Mouse (Mus musculus) hindbrain, embryonic 15.5 days (tissue): Measurements from ENCODE around the gene Alk. TPM values are rescaled to one million over a fixed set of nuclear protein-coding genes. Genes with fewer than 3 reads are reported as not detected.

Experiments used
- ATAC-seq: fragments of 200-750 bp; cut with Nextera tagmentation; 2 replicates; pipeline ENCODE4 v1.8.0; 2017; ENCODE audit warnings: low read depth, moderate number of reproducible peaks, moderate TSS enrichment; ENCODE audit not compliant: low FRiP score
- H3K27ac ChIP-seq: fragments of 300-500 bp; sonication (generic); replicated peaks from 2 replicates; pipeline ENCODE4 v1.5.1; 2015; ENCODE audit warnings: mild to moderate bottlenecking, inconsistent platforms
- H3K27me3 ChIP-seq: fragments of 300-500 bp; sonication (generic); 2 replicates; pipeline ENCODE4 v1.6.1; 2015; ENCODE audit warnings: control low read depth, inconsistent platforms
- H3K36me3 ChIP-seq: fragments of 300-500 bp; sonication (generic); 2 replicates; pipeline ENCODE4 v1.6.1; 2015; ENCODE audit warnings: control low read depth, inconsistent platforms
- H3K4me1 ChIP-seq: fragments of 300-500 bp; sonication (generic); replicated peaks from 2 replicates; pipeline ENCODE4 v1.6.1; 2015; ENCODE audit warnings: control low read depth, inconsistent platforms
- H3K4me2 ChIP-seq: fragments of 300-500 bp; sonication (generic); 2 replicates; pipeline ENCODE4 v1.6.1; 2015; ENCODE audit warnings: moderate library complexity, mild to moderate bottlenecking, inconsistent platforms
- H3K4me3 ChIP-seq: fragments of 300-500 bp; sonication (generic); 2 replicates; pipeline ENCODE4 v1.5.1; 2015; ENCODE audit warnings: mild to moderate bottlenecking, inconsistent platforms
- H3K9ac ChIP-seq: fragments of 300-500 bp; sonication (generic); 2 replicates; pipeline ENCODE4 v1.6.1; 2015; ENCODE audit warnings: inconsistent platforms
- H3K9me3 ChIP-seq: fragments of 300-500 bp; sonication (generic); 2 replicates; pipeline ENCODE4 v1.6.1; 2016; ENCODE audit warnings: control low read depth, inconsistent platforms
- WGBS: fragments of 180-500 bp; shearing (Covaris S2); methylation state at CpG from one replicate; pipeline ENCODE4 v1.1.7; 2015; 5-methylcytosine and 5-hydroxymethylcytosine counted together
- polyA plus RNA-seq: library from polyadenylated mRNA; unstranded; fragments of >200 nt; fragmentation: Nextera tagmentation; extraction: Ambion mirVana; gene quantifications from 2 replicates; pipeline ENCODE4 v1.2.1, GENCODE M21; 2015

Gene Alk
- polyA plus RNA-seq, 1 experiment from 2014 or later = 5.1 TPM

DNA sequence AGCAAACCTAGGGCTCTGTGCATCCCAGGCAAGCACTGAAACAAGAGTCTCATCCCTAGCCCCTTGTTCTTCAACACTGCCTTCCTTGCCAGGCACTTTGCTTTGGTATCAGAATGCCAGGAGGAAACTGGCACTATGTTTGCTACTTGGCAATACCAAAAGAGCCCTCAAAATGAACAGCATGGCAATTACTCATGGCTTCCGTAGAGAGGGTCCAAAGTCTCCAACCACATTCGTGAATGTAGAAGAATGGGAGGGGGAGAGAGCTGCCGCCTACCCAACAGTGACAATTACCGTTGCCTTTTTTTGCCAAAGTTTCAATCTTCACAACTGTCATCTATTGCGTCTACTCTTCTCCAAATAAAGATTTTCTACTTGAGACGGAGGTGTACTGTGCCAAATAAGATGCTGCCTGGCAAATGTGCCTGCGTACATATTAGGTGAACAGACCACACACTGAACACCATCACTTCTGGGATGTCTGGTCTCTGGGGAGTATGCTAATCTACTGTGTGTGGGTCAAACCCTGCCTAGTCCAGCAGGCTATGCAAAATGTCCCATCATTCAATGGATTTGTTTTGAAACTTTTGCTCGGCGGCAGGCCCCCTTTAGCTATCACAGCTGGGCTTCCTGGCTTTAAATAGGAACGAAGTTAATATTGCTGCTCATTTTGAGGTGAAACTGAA, 241.5 kb downstream of the Alk start:
- no peaks in the 10 kb centered on the region for H3K36me3 ChIP-seq
- H3K9ac ChIP-seq = no peak overlapping the region
- H3K4me3 ChIP-seq = no peak overlapping the region
- 81% methylated on average over 10 of the region's 10 CpGs for WGBS
- H3K4me2 ChIP-seq = no peak overlapping the region
- H3K27me3 ChIP-seq = no peaks in the 10 kb centered on the region
- no peak overlapping the region for H3K27ac ChIP-seq
- ATAC-seq = no peak
- no peaks in the 10 kb centered on the region for H3K9me3 ChIP-seq
- H3K4me1 ChIP-seq = no peaks in the 10 kb centered on the region

DNA sequence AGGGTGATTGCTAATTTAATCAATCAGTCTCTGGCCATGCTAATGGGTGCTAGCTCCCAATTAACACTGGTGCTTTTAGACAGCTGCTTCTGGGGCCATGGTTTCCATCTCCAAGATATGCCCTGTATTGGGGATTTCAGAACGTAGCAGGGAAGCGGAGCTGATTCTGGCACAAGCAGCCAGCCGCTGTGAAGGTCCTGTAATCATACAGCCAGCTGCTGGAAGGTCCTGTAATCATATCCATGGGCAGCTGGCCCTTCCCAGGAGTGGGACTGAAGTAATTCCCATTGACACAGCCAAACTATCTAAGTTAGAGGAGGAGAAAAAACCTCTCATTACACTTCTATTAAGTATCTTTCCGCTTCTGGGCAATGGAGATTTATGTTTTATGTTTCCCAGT, 242.5 kb downstream of the Alk start:
- H3K4me3 ChIP-seq = no peak overlapping the region
- no peak overlapping the region for H3K9ac ChIP-seq
- no peaks in the 10 kb centered on the region for H3K36me3 ChIP-seq
- H3K9me3 ChIP-seq = no peaks in the 10 kb centered on the region
- no peak for ATAC-seq
- WGBS = 81% methylated on average over 4 of the region's 4 CpGs
- no peaks in the 10 kb centered on the region for H3K4me1 ChIP-seq
- no peaks in the 10 kb centered on the region for H3K27me3 ChIP-seq
- no peak overlapping the region for H3K27ac ChIP-seq
- H3K4me2 ChIP-seq = no peak overlapping the region

DNA sequence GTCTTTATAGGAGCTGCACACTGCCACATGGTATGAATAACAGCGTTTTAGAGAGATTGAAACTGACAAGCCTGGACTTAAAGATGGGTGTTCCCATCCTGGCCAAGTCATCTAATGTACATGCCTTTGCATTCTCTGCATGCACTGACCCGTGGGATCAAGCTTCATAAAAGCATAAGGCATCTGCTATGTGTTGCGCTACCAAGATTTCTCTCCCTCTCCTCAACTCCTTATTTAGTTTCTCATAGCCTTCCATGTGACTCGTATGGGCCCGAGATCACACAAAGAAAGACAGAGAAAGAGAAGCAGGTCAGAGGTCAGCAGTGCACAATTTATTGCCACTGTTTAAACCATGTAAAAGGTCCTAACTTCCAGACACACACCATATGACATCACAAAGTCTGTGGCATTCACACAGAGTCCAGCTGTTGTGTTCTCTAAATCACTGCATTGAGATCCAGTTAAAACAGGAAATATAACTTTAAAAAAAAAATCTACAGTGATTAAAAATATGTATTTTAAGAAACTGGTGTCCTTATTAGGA, 247.6 kb downstream of the Alk start:
- 73% methylated on average over 5 of the region's 5 CpGs for WGBS
- H3K4me2 ChIP-seq = no peak overlapping the region
- ATAC-seq = no peak
- no peak overlapping the region for H3K27ac ChIP-seq
- H3K27me3 ChIP-seq = no peaks in the 10 kb centered on the region
- no peak overlapping the region for H3K4me3 ChIP-seq
- H3K9ac ChIP-seq = no peak overlapping the region
- no peaks in the 10 kb centered on the region for H3K36me3 ChIP-seq
- H3K4me1 ChIP-seq = no peaks in the 10 kb centered on the region
- no peaks in the 10 kb centered on the region for H3K9me3 ChIP-seq

DNA sequence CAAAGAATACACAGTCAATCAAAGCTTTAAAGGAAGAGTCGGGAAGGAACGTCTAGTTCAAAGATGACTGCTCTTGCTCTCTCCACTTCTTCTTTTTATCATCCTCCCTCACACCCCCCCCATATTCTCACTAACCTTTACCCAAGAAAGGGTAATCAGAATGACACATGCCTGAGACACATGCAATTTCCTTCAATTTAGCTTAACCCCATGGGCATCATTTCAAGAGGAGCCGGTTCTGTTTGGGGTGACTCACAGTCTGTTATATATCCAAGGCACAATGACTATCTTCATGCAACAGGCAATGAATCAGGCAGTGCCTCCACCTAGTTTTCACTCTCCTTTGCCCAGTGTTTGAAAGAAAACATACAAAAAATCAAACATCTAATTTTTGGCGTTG, 265.0 kb downstream of the Alk start:
- ATAC-seq = no peak
- no peaks in the 10 kb centered on the region for H3K9me3 ChIP-seq
- no peaks in the 10 kb centered on the region for H3K27me3 ChIP-seq
- 88% methylated on average over 4 of the region's 4 CpGs for WGBS
- no peak overlapping the region for H3K4me3 ChIP-seq
- no peaks in the 10 kb centered on the region for H3K36me3 ChIP-seq
- H3K4me2 ChIP-seq = no peak overlapping the region
- H3K27ac ChIP-seq = no peak overlapping the region
- H3K9ac ChIP-seq = no peak overlapping the region
- no peaks in the 10 kb centered on the region for H3K4me1 ChIP-seq

DNA sequence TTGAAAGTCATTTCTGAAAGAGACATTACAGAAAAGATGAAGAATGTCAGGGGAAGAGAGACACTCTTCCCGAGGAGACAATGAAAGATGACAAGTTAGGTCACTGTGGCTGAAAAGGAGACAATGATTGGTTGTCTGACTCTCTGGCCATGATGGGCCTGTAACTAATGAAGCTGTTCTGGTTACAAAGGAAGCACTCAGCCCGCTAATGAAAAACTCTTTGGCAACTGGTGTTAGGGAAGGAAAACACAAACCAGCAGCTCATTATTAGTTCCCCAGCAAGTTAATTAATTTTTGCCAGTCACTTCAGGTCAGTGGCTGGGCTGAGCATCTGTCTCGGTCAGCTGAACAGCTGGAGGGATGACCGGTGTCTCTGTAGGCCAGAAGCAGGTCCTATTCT, 271.5 kb downstream of the Alk start:
- Histone ChIP-seq H3K4me2 (no peak overlapping the region), H3K9ac (no peak overlapping the region), H3K4me3 (no peak overlapping the region), H3K4me1 (0 out of 2 replicates have a peak, but pooled peaks cover 4% of the 10 kb centered on the region), H3K27me3 (no peaks in the 10 kb centered on the region), H3K27ac (no peak overlapping the region), H3K36me3 (no peaks in the 10 kb centered on the region), H3K9me3 (no peaks in the 10 kb centered on the region)
- peak; percentile 45; the same call in 1 of the 2 replicates for ATAC-seq
- 21% methylated on average over 4 of the region's 4 CpGs for WGBS

DNA sequence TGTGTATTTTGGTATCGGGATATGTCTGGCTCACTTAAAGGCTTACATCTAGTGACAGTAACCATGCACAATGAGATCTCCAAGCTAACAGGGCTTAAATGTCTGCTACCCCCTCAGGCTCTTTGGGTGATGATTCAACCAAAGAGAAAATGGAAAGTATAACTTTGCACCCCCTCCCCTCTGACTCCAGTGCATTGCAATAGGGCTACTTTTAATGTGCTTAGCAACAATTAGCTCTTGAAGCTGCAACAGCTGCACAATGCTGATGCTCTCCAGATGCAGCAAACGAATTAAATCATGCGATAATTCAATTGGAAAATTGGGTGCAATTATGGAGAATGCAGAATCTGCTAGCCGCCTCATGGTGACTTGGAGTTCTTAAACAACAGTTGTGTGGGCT, 278.5 kb downstream of the Alk start:
- no peak for ATAC-seq
- H3K27me3 ChIP-seq = no peaks in the 10 kb centered on the region

DNA sequence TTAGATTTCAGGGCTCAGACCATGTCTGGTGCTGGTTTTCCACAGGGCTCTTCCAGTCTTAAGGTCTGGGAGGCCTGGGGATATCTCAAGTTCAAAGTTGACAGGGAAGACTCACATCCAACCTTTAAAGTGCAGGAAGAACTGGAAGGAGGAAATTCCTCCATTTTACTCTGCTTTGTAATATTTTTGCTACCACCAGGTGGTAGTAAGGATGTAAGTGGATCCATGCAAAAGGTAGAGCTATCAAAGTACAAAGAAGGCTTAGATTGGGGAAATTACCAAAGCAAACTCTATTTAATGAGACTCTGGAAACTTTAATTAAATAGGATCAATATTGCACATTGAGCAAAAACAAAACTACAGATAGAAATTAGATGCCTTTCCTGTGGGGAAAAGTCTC, 284.9 kb downstream of the Alk start:
- no peak overlapping the region for H3K9ac ChIP-seq
- H3K36me3 ChIP-seq = no peaks in the 10 kb centered on the region
- no peaks in the 10 kb centered on the region for H3K27me3 ChIP-seq
- H3K27ac ChIP-seq = no peak overlapping the region
- no peaks in the 10 kb centered on the region for H3K9me3 ChIP-seq
- no peaks in the 10 kb centered on the region for H3K4me1 ChIP-seq
- H3K4me3 ChIP-seq = no peak overlapping the region
- no peak for ATAC-seq
- no peak overlapping the region for H3K4me2 ChIP-seq

More for the DNA sequence above, 278.5 kb downstream of the Alk start:
- 79% methylated on average over 4 of the region's 4 CpGs for WGBS
- H3K4me1 ChIP-seq = no peaks in the 10 kb centered on the region
- H3K36me3 ChIP-seq = no peaks in the 10 kb centered on the region
- no peak overlapping the region for H3K4me2 ChIP-seq
- H3K9me3 ChIP-seq = no peaks in the 10 kb centered on the region
- no peak overlapping the region for H3K27ac ChIP-seq
- H3K9ac ChIP-seq = no peak overlapping the region
- H3K4me3 ChIP-seq = no peak overlapping the region

DNA sequence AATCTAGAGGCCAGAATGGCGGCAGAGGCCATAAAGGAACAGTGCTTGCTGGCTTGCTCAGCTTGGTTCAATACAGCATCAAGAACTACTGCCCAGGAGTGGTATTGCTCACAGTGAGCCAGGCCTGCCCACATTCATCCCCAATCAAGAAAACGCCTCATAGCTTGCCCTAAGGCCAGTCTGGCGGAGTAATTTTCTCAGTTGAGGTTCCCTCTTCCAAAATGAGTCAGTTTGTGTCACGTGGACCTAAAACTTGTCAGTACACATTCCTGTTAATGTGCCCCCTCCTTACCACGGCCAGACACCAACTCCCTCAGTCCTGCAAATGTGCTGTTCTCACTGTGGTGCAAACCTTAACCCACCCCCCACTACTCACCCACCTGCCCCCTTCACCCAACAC, 304.8 kb downstream of the Alk start:
- H3K4me2 ChIP-seq = no peak overlapping the region
- H3K9ac ChIP-seq = no peak overlapping the region
- no peak overlapping the region for H3K27ac ChIP-seq
- ATAC-seq = no peak
- no peaks in the 10 kb centered on the region for H3K9me3 ChIP-seq
- no peaks in the 10 kb centered on the region for H3K27me3 ChIP-seq
- H3K4me1 ChIP-seq = no peaks in the 10 kb centered on the region
- H3K4me3 ChIP-seq = no peak overlapping the region
- WGBS = 88% methylated on average over 5 of the region's 5 CpGs
- H3K36me3 ChIP-seq = no peaks in the 10 kb centered on the region

DNA sequence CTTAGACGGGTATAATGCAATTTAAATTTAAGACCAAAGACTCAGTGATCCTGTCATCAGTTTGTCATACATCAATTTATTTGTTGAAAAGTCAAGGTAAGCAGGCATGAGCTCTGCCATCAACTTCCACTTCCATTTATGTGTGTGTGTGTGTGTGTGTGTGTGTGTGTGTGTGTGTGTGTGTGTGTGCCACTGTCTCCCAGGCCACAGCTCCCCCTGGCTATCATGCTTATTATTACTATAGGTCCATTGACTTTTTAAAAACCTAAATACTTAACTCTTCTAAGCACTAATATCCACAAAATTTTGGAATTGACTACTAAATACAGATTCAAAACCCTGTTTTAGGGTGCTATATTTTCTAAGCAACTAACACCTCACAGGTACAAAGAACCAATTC, 308.1 kb downstream of the Alk start:
- Histone ChIP-seq H3K36me3 (no peaks in the 10 kb centered on the region), H3K9ac (no peak overlapping the region), H3K4me2 (no peak overlapping the region), H3K27ac (no peak overlapping the region), H3K9me3 (no peaks in the 10 kb centered on the region), H3K4me3 (no peak overlapping the region), H3K4me1 (no peaks in the 10 kb centered on the region; the same call in 1 of the 2 replicates), H3K27me3 (no peaks in the 10 kb centered on the region)
- ATAC-seq = no peak
- 93% methylated on average over 1 of the region's 1 CpGs for WGBS

DNA sequence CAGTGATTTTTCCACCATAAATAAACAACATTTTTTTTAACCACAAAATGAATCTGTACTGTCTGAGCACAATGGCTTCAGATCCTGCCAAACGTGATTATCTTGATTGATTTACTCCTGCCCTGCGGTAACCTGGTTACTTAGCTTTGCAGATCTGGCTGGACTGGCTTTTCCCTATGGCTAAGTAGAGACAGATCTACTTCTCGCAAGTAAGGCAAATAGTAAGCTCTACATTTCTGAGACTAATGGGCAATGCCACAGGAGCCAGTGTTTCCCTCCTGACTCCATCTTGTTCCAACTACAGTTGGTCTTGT, 311.2 kb downstream of the Alk start:
- WGBS = 59% methylated on average over 3 of the region's 3 CpGs
- no peaks in the 10 kb centered on the region; the same call in 1 of the 2 replicates for H3K4me1 ChIP-seq
- no peak overlapping the region for H3K9ac ChIP-seq
- no peak overlapping the region for H3K4me2 ChIP-seq
- no peaks in the 10 kb centered on the region for H3K36me3 ChIP-seq
- H3K27me3 ChIP-seq = no peaks in the 10 kb centered on the region
- no peak overlapping the region for H3K4me3 ChIP-seq
- no peaks in the 10 kb centered on the region for H3K9me3 ChIP-seq
- no peak for ATAC-seq
- H3K27ac ChIP-seq = no peak overlapping the region

DNA sequence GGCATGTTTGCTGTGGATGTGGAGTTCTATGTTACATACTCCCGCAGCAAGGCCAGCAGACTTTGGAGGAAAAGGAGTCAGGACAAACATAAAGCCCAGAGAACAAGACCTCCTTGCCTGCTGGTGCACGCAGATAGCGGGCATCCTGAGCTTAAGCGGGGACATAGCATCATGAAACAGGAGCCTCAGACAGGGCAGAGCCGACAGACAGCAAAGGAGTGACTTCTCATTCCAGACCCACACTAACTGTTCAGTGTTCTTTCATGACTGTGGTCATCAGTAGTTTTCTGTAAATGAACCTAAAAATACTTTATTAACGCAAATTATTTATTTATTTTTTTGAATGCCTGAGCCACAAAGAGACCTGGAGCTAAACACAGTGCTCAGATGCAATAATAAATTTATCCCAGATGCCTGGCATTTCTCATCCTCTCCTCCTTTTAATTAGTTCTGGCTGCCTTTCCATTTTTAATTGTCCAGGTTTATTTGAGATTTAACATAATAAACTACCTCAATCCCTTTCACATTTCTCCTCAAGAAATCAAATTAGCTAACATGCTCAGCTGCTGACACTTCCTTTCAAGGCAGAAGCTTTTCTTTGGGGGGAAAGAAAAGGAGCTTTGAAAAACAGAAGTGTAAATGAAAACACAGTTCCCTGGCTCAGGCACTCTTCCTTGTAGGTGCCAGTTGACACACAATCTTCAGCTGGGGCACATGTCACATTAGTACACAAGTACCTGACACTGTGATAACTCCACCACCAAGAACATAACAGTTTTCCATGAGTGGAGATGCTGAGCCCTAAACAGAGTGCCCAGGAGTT, 311.8 kb downstream of the Alk start:
- Histone ChIP-seq H3K4me1 (no peaks in the 10 kb centered on the region; the same call in 1 of the 2 replicates), H3K4me3 (no peak overlapping the region), H3K27ac (no peak overlapping the region), H3K4me2 (no peak overlapping the region), H3K36me3 (no peaks in the 10 kb centered on the region), H3K27me3 (no peaks in the 10 kb centered on the region), H3K9me3 (no peaks in the 10 kb centered on the region), H3K9ac (no peak overlapping the region)
- ATAC-seq = no peak
- WGBS = 84% methylated on average over 6 of the region's 6 CpGs

DNA sequence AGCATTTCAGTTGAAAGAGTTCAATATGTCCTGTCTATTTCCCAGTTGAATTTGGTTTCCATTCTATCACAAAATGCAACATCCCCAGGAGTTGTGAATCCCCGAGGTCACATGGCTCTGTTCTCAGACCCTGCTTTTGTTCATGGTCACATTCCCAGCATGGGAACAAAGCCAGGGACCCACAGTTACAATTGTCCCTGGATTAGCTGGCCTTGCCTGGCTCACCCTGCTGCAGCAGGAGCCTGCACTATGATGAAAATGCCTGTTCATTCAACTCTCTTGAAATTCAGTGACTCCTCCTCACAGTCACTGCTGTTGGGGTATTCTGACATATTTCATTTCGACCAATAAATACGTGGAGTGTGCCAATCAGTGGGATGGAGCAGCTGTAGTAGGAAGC, 318.5 kb downstream of the Alk start:
- Histone ChIP-seq H3K9me3 (no peaks in the 10 kb centered on the region), H3K9ac (no peak overlapping the region), H3K4me2 (no peak overlapping the region), H3K4me3 (no peak overlapping the region), H3K27ac (no peak overlapping the region), H3K36me3 (no peaks in the 10 kb centered on the region), H3K4me1 (no peaks in the 10 kb centered on the region), H3K27me3 (no peaks in the 10 kb centered on the region)
- ATAC-seq = no peak
- WGBS = 26% methylated on average over 3 of the region's 3 CpGs
